Mouse (Mus musculus) heart, adult 2 months (tissue): ENCODE measurements around the gene Gnb2.

Experiments
- CTCF ChIP-seq: fragments of 200-600 bp; IDR thresholded peaks from 2 replicates; pipeline ENCODE4 v1.8.1; 2022; ENCODE audit warnings: antibody characterized with exemption, mild to moderate bottlenecking, moderate library complexity
- POLR2A ChIP-seq: fragments of 200-500 bp; IDR thresholded peaks from 2 replicates; pipeline ENCODE4 v1.6.1; 2011; ENCODE audit warnings: mild to moderate bottlenecking, low read depth, low read length, control low read depth; ENCODE audit not compliant: insufficient read depth

DNA sequence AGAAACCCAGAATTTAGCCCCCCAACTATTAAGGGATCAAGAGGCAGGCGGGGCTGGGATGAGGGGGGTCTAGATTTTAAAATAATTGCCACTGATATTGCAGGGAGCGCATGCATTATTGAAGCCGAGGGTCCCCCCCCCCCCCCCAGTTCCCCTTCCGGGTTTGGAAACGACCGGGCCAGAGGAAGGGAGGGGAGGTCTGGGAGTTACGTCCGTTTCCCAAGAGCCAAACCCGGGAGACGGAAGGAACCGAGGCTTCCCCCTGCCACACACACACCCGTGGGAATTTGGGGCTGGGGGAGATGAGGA, 548 bp downstream of the Gnb2 start:
- no peak for TF ChIP-seq CTCF
- TF ChIP-seq POLR2A = no peak
